Comparison of ENCODE assay signal across 8 mouse cellular contexts in genomic region chr7:44589149-44589548, GRCm38 (mm10). TPM values are rescaled to one million over a fixed set of nuclear protein-coding genes. Genes with fewer than 3 reads are reported as not detected.
DNase-seq lines count a peak whose midpoint lies in the region; ATAC-seq and TF ChIP-seq lines count a peak whose summit lies in the region.

No protein-coding gene starts in this region.

- WGBS in heart, embryonic 10.5 days: 0% methylated on average over 33 of the region's 33 CpGs
- WGBS in kidney, embryonic 14.5 days: 0% methylated on average over 15 of the region's 33 CpGs
- WGBS in liver, adult 2 months: 1% methylated on average over 33 of the region's 33 CpGs
- under 1% methylated on average over 30 of the region's 33 CpGs for WGBS in stomach, embryonic 16.5 days

- H3K4me1 ChIP-seq in heart, embryonic 10.5 days: peaks cover 44% of the 10 kb centered on the region
- peaks cover 13% of the 10 kb centered on the region; the same call in 1 of the 2 replicates for H3K4me1 ChIP-seq in kidney, embryonic 14.5 days (ENCODE audit: control insufficient read depth, insufficient read depth, low read length)
- H3K4me1 ChIP-seq in liver, adult 2 months (ENCODE audit: control insufficient read depth, insufficient read depth, low read length): peaks cover 3% of the 10 kb centered on the region; the same call in 1 of the 2 replicates
- peaks cover 21% of the 10 kb centered on the region for H3K4me1 ChIP-seq in stomach, embryonic 16.5 days (ENCODE audit: control insufficient read depth, insufficient read depth, low read length)

- H3K9ac ChIP-seq in kidney, embryonic 14.5 days (ENCODE audit: low read depth, low read length): no peak overlapping the region
- H3K9ac ChIP-seq in liver, adult 2 months (ENCODE audit: low read depth, low read length): peak overlapping the region; percentile 32; the same call in 1 of the 2 replicates
- H3K9ac ChIP-seq in stomach, embryonic 16.5 days (ENCODE audit: low read length): peak overlapping the region; percentile 44

- H3K9me3 ChIP-seq in heart, embryonic 10.5 days: no peaks in the 10 kb centered on the region
- H3K9me3 ChIP-seq in kidney, embryonic 14.5 days (ENCODE audit: control insufficient read depth, low read length): no peaks in the 10 kb centered on the region
- no peaks in the 10 kb centered on the region for H3K9me3 ChIP-seq in stomach, embryonic 16.5 days (replicated peaks; ENCODE audit: control insufficient read depth, low read length)

- no peak for TF ChIP-seq POLR2A in liver, adult 2 months (IDR thresholded peaks at IDR 0.05; ENCODE audit: extremely low read depth, insufficient read depth, low read length)
- no peak for TF ChIP-seq POLR2A in myocyte (IDR thresholded peaks at IDR 0.05; ENCODE audit: insufficient read length, low read depth)

- H3K4me2 ChIP-seq in kidney, embryonic 14.5 days (replicated peaks; ENCODE audit: low read depth, low read length): peak overlapping the region; percentile 99
- H3K4me2 ChIP-seq in myocyte (ENCODE audit: low read depth): peak overlapping the region; percentile 65
- peak overlapping the region; percentile 66 for H3K4me2 ChIP-seq in stomach, embryonic 16.5 days (ENCODE audit: low read depth, low read length)

- peak overlapping the region; percentile 55 for H3K4me3 ChIP-seq in heart, embryonic 10.5 days
- H3K4me3 ChIP-seq in kidney, embryonic 14.5 days (ENCODE audit: low read length): peak overlapping the region; percentile 34
- H3K4me3 ChIP-seq in liver, adult 2 months (ENCODE audit: insufficient read depth, low read depth, low read length): peak overlapping the region; percentile 52
- no peak overlapping the region for H3K4me3 ChIP-seq in myocyte
- H3K4me3 ChIP-seq in stomach, embryonic 16.5 days (replicated peaks; ENCODE audit: low read length): peak overlapping the region; percentile 46

- peak; percentile 28 for DNase-seq in urinary bladder, postnatal 25 days (ENCODE audit: low spot score)
- DNase-seq in urinary bladder, adult 2 months (ENCODE audit: low spot score): no peak
- DNase-seq in embryo, embryonic 11.5 days (ENCODE audit: low read depth, low spot score): peak; percentile 72
- peak; percentile 87 for DNase-seq in heart, embryonic 10.5 days (ENCODE audit: low spot score)
- peak; percentile 73 for DNase-seq in liver, adult 2 months (ENCODE audit: extremely low read depth, low read depth, low spot score)

- no peak overlapping the region for H3ac ChIP-seq in myocyte (ENCODE audit: control insufficient read depth, insufficient read length)

- ATAC-seq in kidney, embryonic 14.5 days (ENCODE audit: low FRiP score, low TSS enrichment): peak; percentile 53
- peak; percentile 59 for ATAC-seq in stomach, embryonic 16.5 days (ENCODE audit: insufficient read depth, low FRiP score)

- H3K36me3 ChIP-seq in heart, embryonic 10.5 days: no peaks in the 10 kb centered on the region
- no peaks in the 10 kb centered on the region for H3K36me3 ChIP-seq in kidney, embryonic 14.5 days (ENCODE audit: control insufficient read depth, insufficient read depth, low read length)
- no peaks in the 10 kb centered on the region for H3K36me3 ChIP-seq in liver, adult 2 months (ENCODE audit: control insufficient read depth, insufficient read depth, low read length)
- no peaks in the 10 kb centered on the region for H3K36me3 ChIP-seq in myocyte (ENCODE audit: control insufficient read depth, insufficient read depth)
- no peaks in the 10 kb centered on the region for H3K36me3 ChIP-seq in stomach, embryonic 16.5 days (ENCODE audit: control insufficient read depth, insufficient read depth, low read length)

- H3K27me3 ChIP-seq in heart, embryonic 10.5 days (ENCODE audit: insufficient read depth, poor library complexity, severe bottlenecking): peaks cover 95% of the 10 kb centered on the region
- peaks cover 85% of the 10 kb centered on the region for H3K27me3 ChIP-seq in kidney, embryonic 14.5 days (ENCODE audit: control insufficient read depth, insufficient read depth, low read length)
- H3K27me3 ChIP-seq in liver, adult 2 months (ENCODE audit: control insufficient read depth, insufficient read depth, low read length): peaks cover 6% of the 10 kb centered on the region; the same call in 1 of the 2 replicates
- peaks cover 76% of the 10 kb centered on the region for H3K27me3 ChIP-seq in myocyte (ENCODE audit: control insufficient read depth, insufficient read depth, insufficient read length)
- H3K27me3 ChIP-seq in stomach, embryonic 16.5 days (ENCODE audit: control insufficient read depth, insufficient read depth, low read length): peaks cover 65% of the 10 kb centered on the region

- H3K27ac ChIP-seq in heart, embryonic 10.5 days: no peak overlapping the region; the same call in 1 of the 2 replicates
- no peak overlapping the region for H3K27ac ChIP-seq in kidney, embryonic 14.5 days (ENCODE audit: low read depth, low read length)
- H3K27ac ChIP-seq in liver, adult 2 months (replicated peaks; ENCODE audit: insufficient read depth, low read depth, low read length): no peak overlapping the region
- no peak overlapping the region for H3K27ac ChIP-seq in stomach, embryonic 16.5 days (ENCODE audit: low read length)

- no peak for TF ChIP-seq CTCF in liver, adult 2 months (IDR thresholded peaks at IDR 0.05; ENCODE audit: low read depth, low read length)

- H3K79me2 ChIP-seq in liver, adult 2 months (ENCODE audit: control insufficient read depth, insufficient read depth, low read length): no peaks in the 10 kb centered on the region
- H3K79me2 ChIP-seq in myocyte (ENCODE audit: control insufficient read depth, insufficient read depth): no peaks in the 10 kb centered on the region

TF ChIP-seq in myocyte, 11 proteins besides CTCF, POLR2A, EP300 and RAD21 (continues in another document):
- TF ChIP-seq SRF (IDR thresholded peaks at IDR 0.05; ENCODE audit: control insufficient read depth, insufficient read length, low read depth) (no peak), MYOD1 (IDR thresholded peaks at IDR 0.05; ENCODE audit: control insufficient read depth in 1 of 3, insufficient read length in 2 of 3, low read depth in 2 of 3) (no peak), E2F4 (IDR thresholded peaks at IDR 0.05; ENCODE audit: insufficient read depth) (no peak), TCF12 (IDR thresholded peaks at IDR 0.05; ENCODE audit: insufficient read depth, poor library complexity, severe bottlenecking) (no peak), MYOG (IDR thresholded peaks at IDR 0.05; ENCODE audit: control insufficient read depth in 1 of 3, insufficient read depth in 1 of 3, insufficient read length in 2 of 3, low read depth in 2 of 3) (no peak), POLR2AphosphoS2 (IDR thresholded peaks at IDR 0.05; ENCODE audit: insufficient read length, low read depth) (no peak), USF1 (IDR thresholded peaks at IDR 0.05; ENCODE audit: low read depth) (no peak), MAX (IDR thresholded peaks at IDR 0.05; ENCODE audit: low read depth) (no peak), TCF3 (IDR thresholded peaks at IDR 0.05; ENCODE audit: insufficient read length, low read depth) (no peak), CEBPB (IDR thresholded peaks at IDR 0.05; ENCODE audit: insufficient read depth, poor library complexity, severe bottlenecking) (no peak)

RNA-seq across cellular contexts. Expression of gene Kcnc3, which starts 1.3 kb away (rescaled TPM):
- polyA plus RNA-seq in urinary bladder, adult 2 months (2012; rRNA removed): 0.43 and 1.1 TPM in 2 replicates
- polyA plus RNA-seq in heart, embryonic 10.5 days (2016; fragmentation: Nextera tagmentation; extraction: Ambion mirVana): 0.02 and 0.24 TPM in 2 replicates
- polyA plus RNA-seq in kidney, embryonic 14.5 days (2014; fragmentation: Nextera tagmentation; extraction: Ambion mirVana): 0.18 and 0.26 TPM in 2 replicates
- total RNA-seq in liver, adult 2 months (2014; rRNA removed): 0.37 and 1.2 TPM in 2 replicates
- 4.6 and 5.3 TPM in 2 replicates for polyA plus RNA-seq in liver, adult 2 months (2012; rRNA removed)
- polyA plus RNA-seq in myocyte (2012; fragmentation: generic; extraction: Trizol): 0.92 TPM
- 0.16 and 0.26 TPM in 2 replicates for polyA plus RNA-seq in stomach, embryonic 16.5 days (2015; fragmentation: Nextera tagmentation; extraction: Ambion mirVana)

RNA-seq across cellular contexts. Expression of gene Napsa, which starts 17.0 kb away (rescaled TPM):
- polyA plus RNA-seq in urinary bladder, adult 2 months (2012; rRNA removed): 5.3 TPM in 2 replicates
- polyA plus RNA-seq in heart, embryonic 10.5 days (2016; fragmentation: Nextera tagmentation; extraction: Ambion mirVana): 0.64 TPM in 1 of 2 replicates, not detected in the other
- polyA plus RNA-seq in kidney, embryonic 14.5 days (2014; fragmentation: Nextera tagmentation; extraction: Ambion mirVana): 5.0 and 7.0 TPM in 2 replicates
- total RNA-seq in liver, adult 2 months (2014; rRNA removed): 0.65 and 1.6 TPM in 2 replicates
- 1.1 and 1.7 TPM in 2 replicates for polyA plus RNA-seq in liver, adult 2 months (2012; rRNA removed)
- not detected for polyA plus RNA-seq in myocyte (2012; fragmentation: generic; extraction: Trizol)
- polyA plus RNA-seq in stomach, embryonic 16.5 days (2015; fragmentation: Nextera tagmentation; extraction: Ambion mirVana): 3.7 and 5.4 TPM in 2 replicates

RNA-seq across cellular contexts. Expression of gene Nr1h2, which starts 35.4 kb away (rescaled TPM):
- polyA plus RNA-seq in urinary bladder, adult 2 months (2012; rRNA removed): 89.0 and 106 TPM in 2 replicates
- polyA plus RNA-seq in heart, embryonic 10.5 days (2016; fragmentation: Nextera tagmentation; extraction: Ambion mirVana): 59.9 and 65.3 TPM in 2 replicates
- 69.1 and 69.8 TPM in 2 replicates for polyA plus RNA-seq in kidney, embryonic 14.5 days (2014; fragmentation: Nextera tagmentation; extraction: Ambion mirVana)
- total RNA-seq in liver, adult 2 months (2014; rRNA removed): 21.6 and 30.8 TPM in 2 replicates
- 74.9 and 80.3 TPM in 2 replicates for polyA plus RNA-seq in liver, adult 2 months (2012; rRNA removed)
- 94.7 TPM for polyA plus RNA-seq in myocyte (2012; fragmentation: generic; extraction: Trizol)
- 62.0 and 68.6 TPM in 2 replicates for polyA plus RNA-seq in stomach, embryonic 16.5 days (2015; fragmentation: Nextera tagmentation; extraction: Ambion mirVana)

RNA-seq across cellular contexts. Expression of gene Pold1, which starts 40.5 kb away (rescaled TPM):
- 15.8 and 19.7 TPM in 2 replicates for polyA plus RNA-seq in urinary bladder, adult 2 months (2012; rRNA removed)
- polyA plus RNA-seq in heart, embryonic 10.5 days (2016; fragmentation: Nextera tagmentation; extraction: Ambion mirVana): 96.8 and 101 TPM in 2 replicates
- polyA plus RNA-seq in kidney, embryonic 14.5 days (2014; fragmentation: Nextera tagmentation; extraction: Ambion mirVana): 51.6 and 69.5 TPM in 2 replicates
- 2.4 and 4.0 TPM in 2 replicates for total RNA-seq in liver, adult 2 months (2014; rRNA removed)
- 5.2 and 6.5 TPM in 2 replicates for polyA plus RNA-seq in liver, adult 2 months (2012; rRNA removed)
- 23.9 TPM for polyA plus RNA-seq in myocyte (2012; fragmentation: generic; extraction: Trizol)
- polyA plus RNA-seq in stomach, embryonic 16.5 days (2015; fragmentation: Nextera tagmentation; extraction: Ambion mirVana): 70.3 and 72.8 TPM in 2 replicates

RNA-seq across cellular contexts. Expression of gene Spib, which starts 57.3 kb away (rescaled TPM):
- 0.38 and 0.41 TPM in 2 replicates for polyA plus RNA-seq in urinary bladder, adult 2 months (2012; rRNA removed)
- polyA plus RNA-seq in heart, embryonic 10.5 days (2016; fragmentation: Nextera tagmentation; extraction: Ambion mirVana): 0.12 and 0.15 TPM in 2 replicates
- not detected in 2 replicates for polyA plus RNA-seq in kidney, embryonic 14.5 days (2014; fragmentation: Nextera tagmentation; extraction: Ambion mirVana)
- 0.18 and 0.81 TPM in 2 replicates for total RNA-seq in liver, adult 2 months (2014; rRNA removed)
- 0.56 and 1.9 TPM in 2 replicates for polyA plus RNA-seq in liver, adult 2 months (2012; rRNA removed)
- 0.05 TPM for polyA plus RNA-seq in myocyte (2012; fragmentation: generic; extraction: Trizol)
- 0.52 and 0.76 TPM in 2 replicates for polyA plus RNA-seq in stomach, embryonic 16.5 days (2015; fragmentation: Nextera tagmentation; extraction: Ambion mirVana)
